Mouse (Mus musculus) granulocyte monocyte progenitor cell, adult 5-6 weeks (primary cell): Measurements from ENCODE around the gene Olfr214. TPM values are rescaled to one million over a fixed set of nuclear protein-coding genes. Genes with fewer than 3 reads are reported as not detected.
"Not testable (repeated sequence)": the region's sequence is repeated elsewhere in the genome, so short reads cannot be mapped to it uniquely, and the experiment has no call there.

Source experiments
- ATAC-seq: replicated peaks from 2 replicates; pipeline ENCODE4 v1.8.0; 2016; ENCODE audit warnings: mild to moderate bottlenecking, moderate TSS enrichment, inconsistent platforms; ENCODE audit not compliant: poor library complexity, severe bottlenecking
- total RNA-seq, 2 experiments: library from RNA; stranded (forward) in 1 of 2; stranded (reverse) in 1 of 2; fragments of 200-712, 200-1000 nt in 1 of 2; fragments of >200 nt in 1 of 2; fragmentation: Nextera tagmentation in 1 of 2; gene quantifications; 2 replicates each; pipeline ENCODE4 v1.2.3; 2014 to 2017

Gene Olfr214
- total RNA-seq (2014; fragmentation: Nextera tagmentation) (not detected in 2 replicates), total RNA-seq (2017) (not detected in 2 replicates)

GRCm38 (mm10) chr6:116553935-116554334, at the start of gene Olfr214:
Gene Olfr214, plus strand, starts transcription at chr6:116554235.
- ATAC-seq, result no peak

GRCm38 (mm10) chr6:116506302-116507003, 47.6 kb upstream of the Olfr214 start, which contains the start of gene Olfr212:
Gene Olfr212, plus strand, starts transcription at chr6:116506516.
- ATAC-seq, result peak; percentile 44; the same call in 1 of the 2 replicates

GRCm38 (mm10) chr6:116514832-116515231, 39.2 kb upstream of the Olfr214 start:
- ATAC-seq, result no peak

GRCm38 (mm10) chr6:116538156-116538555, 15.9 kb upstream of the Olfr214 start, which contains the start of gene Olfr213:
Gene Olfr213, plus strand, starts transcription at chr6:116538456.
- ATAC-seq, result no peak

- ATAC-seq, result no peak
These were observed 11.5 kb upstream of the Olfr214 start for GRCm38 (mm10) chr6:116542500-116542899.

- not testable (repeated sequence) for ATAC-seq
These were observed 3.2 kb upstream of the Olfr214 start, which contains the start of gene Gm5580 for GRCm38 (mm10) chr6:116550841-116551240. Gene Gm5580, plus strand, starts transcription at chr6:116551141.

- no peak for ATAC-seq
These were observed 917 bp downstream of the Olfr214 start for GRCm38 (mm10) chr6:116554952-116555351.

GRCm38 (mm10) chr6:116569834-116570233, 15.8 kb downstream of the Olfr214 start:
- peak; percentile 84 for ATAC-seq

GRCm38 (mm10) chr6:116584095-116584494, 30.1 kb downstream of the Olfr214 start, which contains the start of gene Olfr215:
Gene Olfr215, minus strand, starts transcription at chr6:116584195.
- ATAC-seq, result no peak

GRCm38 (mm10) chr6:116600969-116601368, 46.9 kb downstream of the Olfr214 start:
- not testable (repeated sequence) for ATAC-seq

GRCm38 (mm10) chr6:116607230-116607629, 53.2 kb downstream of the Olfr214 start:
- ATAC-seq, result 0 out of 2 replicates have a peak, but pooled peaks have one; percentile 48

Other genes starting within 250 kb of the Olfr214 start
- gene March8, start 216.2 kb upstream of the Olfr214 start, total RNA-seq (2014; fragmentation: Nextera tagmentation), result 13.4 and 22.4 TPM in 2 replicates
- gene March8, start 216.2 kb upstream of the Olfr214 start, total RNA-seq (2017), result 15.9 and 19.3 TPM in 2 replicates
- 6.6 and 13.3 TPM in 2 replicates for gene Alox5, start 93.1 kb upstream of the Olfr214 start, total RNA-seq (2014; fragmentation: Nextera tagmentation)
- 6.2 and 15.6 TPM in 2 replicates for gene Alox5, start 93.1 kb upstream of the Olfr214 start, total RNA-seq (2017)
- gene Olfr211, start 65.1 kb upstream of the Olfr214 start, total RNA-seq (2014; fragmentation: Nextera tagmentation), result not detected in 2 replicates
- not detected in 2 replicates for gene Olfr211, start 65.1 kb upstream of the Olfr214 start, total RNA-seq (2017)
- gene Olfr212, start 47.7 kb upstream of the Olfr214 start, total RNA-seq (2014; fragmentation: Nextera tagmentation), result not detected in 2 replicates
- gene Olfr212, start 47.7 kb upstream of the Olfr214 start, total RNA-seq (2017), result not detected in 2 replicates
- gene Olfr213, start 15.8 kb upstream of the Olfr214 start, total RNA-seq (2014; fragmentation: Nextera tagmentation), result not detected in 2 replicates
- gene Olfr213, start 15.8 kb upstream of the Olfr214 start, total RNA-seq (2017), result not detected in 2 replicates
- gene Gm5580, start 3.1 kb upstream of the Olfr214 start, total RNA-seq (2014; fragmentation: Nextera tagmentation), result 0.34 TPM in 1 of 2 replicates, not detected in the other
- 0.36 and 0.39 TPM in 2 replicates for gene Gm5580, start 3.1 kb upstream of the Olfr214 start, total RNA-seq (2017)
- gene Olfr215, start 30.0 kb downstream of the Olfr214 start, total RNA-seq (2014; fragmentation: Nextera tagmentation), result not detected in 2 replicates
- gene Olfr215, start 30.0 kb downstream of the Olfr214 start, total RNA-seq (2017), result not detected in 2 replicates
- gene Zfp422, start 74.8 kb downstream of the Olfr214 start, total RNA-seq (2014; fragmentation: Nextera tagmentation), result 110 and 113 TPM in 2 replicates
- 68.6 and 72.0 TPM in 2 replicates for gene Zfp422, start 74.8 kb downstream of the Olfr214 start, total RNA-seq (2017)
- not detected in 2 replicates for gene Depp1, start 96.4 kb downstream of the Olfr214 start, total RNA-seq (2014; fragmentation: Nextera tagmentation)
- gene Depp1, start 96.4 kb downstream of the Olfr214 start, total RNA-seq (2017), result not detected in 2 replicates
- 78.9 and 79.9 TPM in 2 replicates for gene Rassf4, start 119.7 kb downstream of the Olfr214 start, total RNA-seq (2014; fragmentation: Nextera tagmentation)
- gene Rassf4, start 119.7 kb downstream of the Olfr214 start, total RNA-seq (2017), result 41.0 and 46.8 TPM in 2 replicates
- gene Tmem72, start 162.7 kb downstream of the Olfr214 start, total RNA-seq (2014; fragmentation: Nextera tagmentation), result 0.11 and 0.24 TPM in 2 replicates
- gene Tmem72, start 162.7 kb downstream of the Olfr214 start, total RNA-seq (2017), result under 0.01 and 0.04 TPM in 2 replicates